Mouse (Mus musculus): ENCODE measurements at regions not wholly inside any gene's neighbourhood (a gene's known extent, or its start where the extent isn't known, plus 50 kb on each side); places are given as distances from the start of the nearest gene placed in this dataset.

DNA sequence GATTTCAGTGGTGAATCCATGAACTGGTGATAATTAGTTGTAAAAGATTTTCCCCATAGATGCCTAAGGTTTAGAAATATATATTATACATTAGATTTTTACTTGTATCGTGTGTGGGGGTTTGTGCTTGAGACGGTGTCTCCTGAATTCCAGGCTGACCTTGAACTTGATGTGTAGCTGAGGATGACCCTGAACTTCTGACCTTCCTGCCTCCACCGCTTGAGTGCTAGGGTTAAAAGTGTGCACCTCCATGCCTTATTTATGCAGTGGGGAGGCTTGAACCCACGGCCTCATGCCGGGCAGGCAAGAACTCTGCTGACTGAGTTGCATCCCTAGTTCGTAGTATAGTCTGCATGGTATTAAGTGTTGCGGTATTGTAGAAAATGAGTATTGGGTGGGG, 69.3 kb upstream of the Arid5b start:
- no peak overlapping the region for H3K4me3 ChIP-seq (ENCODE audit: low read length)
- no peak overlapping the region for H3K27ac ChIP-seq (ENCODE audit: low read depth, low read length)
- peaks cover 7% of the 10 kb centered on the region for H3K4me1 ChIP-seq (ENCODE audit: control insufficient read depth, insufficient read depth, low read length)
- no peaks in the 10 kb centered on the region for H3K27me3 ChIP-seq (ENCODE audit: control insufficient read depth, insufficient read depth, low read length)
- H3K36me3 ChIP-seq (ENCODE audit: control insufficient read depth, insufficient read depth, low read length) = no peaks in the 10 kb centered on the region
- no peak for ATAC-seq (ENCODE audit: low FRiP score, low TSS enrichment)
- H3K9me3 ChIP-seq (ENCODE audit: control insufficient read depth, low read length) = peaks cover 5% of the 10 kb centered on the region; the same call in 1 of the 2 replicates
- no peak overlapping the region for H3K9ac ChIP-seq (ENCODE audit: low read depth, low read length)
- WGBS = 82% methylated on average over 7 of the region's 7 CpGs
- H3K4me2 ChIP-seq (replicated peaks; ENCODE audit: low read depth, low read length) = no peak overlapping the region

DNA sequence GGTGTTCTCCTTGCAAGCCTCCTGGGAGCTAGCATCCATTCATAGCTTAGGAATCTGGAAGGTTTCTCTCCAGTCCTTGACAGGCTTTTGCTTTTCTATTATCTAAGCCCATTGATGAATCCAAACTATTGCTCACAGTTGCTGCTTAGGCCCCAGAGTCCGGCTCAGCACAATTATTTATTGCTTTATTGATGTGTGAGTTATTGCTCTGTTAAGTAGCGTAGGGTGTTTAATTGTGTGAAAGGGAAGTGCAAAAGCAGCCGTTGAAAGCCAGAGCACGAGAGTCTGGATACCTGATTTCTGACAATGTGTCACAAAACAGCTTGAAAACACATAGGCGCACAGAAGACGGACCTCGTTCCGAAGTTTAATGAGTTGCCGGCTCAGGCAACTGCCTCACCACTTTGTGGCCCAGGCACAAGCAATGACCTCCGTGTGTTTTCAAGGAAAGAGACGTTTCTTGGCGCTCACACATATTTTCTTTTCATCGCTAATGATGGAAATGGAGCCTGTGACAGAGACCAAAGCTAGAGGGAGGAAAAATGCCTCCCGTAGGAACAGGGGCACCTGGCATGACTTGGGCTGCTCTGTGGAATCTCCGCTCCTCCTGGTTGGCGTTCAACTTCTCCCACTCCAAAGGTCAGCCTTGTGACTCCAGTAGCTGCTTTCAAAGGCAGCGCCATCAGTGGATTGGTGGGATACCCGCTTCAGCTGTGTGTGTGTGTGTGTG, 66.6 kb upstream of the Arid5b start:
- ATAC-seq (ENCODE audit: low FRiP score, low TSS enrichment) = no peak
- no peaks in the 10 kb centered on the region for H3K27me3 ChIP-seq (ENCODE audit: control insufficient read depth, insufficient read depth, low read length)
- H3K36me3 ChIP-seq (ENCODE audit: control insufficient read depth, insufficient read depth, low read length) = no peaks in the 10 kb centered on the region
- no peak overlapping the region for H3K27ac ChIP-seq (ENCODE audit: low read depth, low read length)
- no peak overlapping the region for H3K9ac ChIP-seq (ENCODE audit: low read depth, low read length)
- H3K4me3 ChIP-seq (ENCODE audit: low read length) = no peak overlapping the region
- peaks cover 7% of the 10 kb centered on the region; the same call in 1 of the 2 replicates for H3K4me1 ChIP-seq (ENCODE audit: control insufficient read depth, insufficient read depth, low read length)
- 54% methylated on average over 18 of the region's 18 CpGs for WGBS
- H3K4me2 ChIP-seq (replicated peaks; ENCODE audit: low read depth, low read length) = no peak overlapping the region
- peaks cover 11% of the 10 kb centered on the region; the same call in 1 of the 2 replicates for H3K9me3 ChIP-seq (ENCODE audit: control insufficient read depth, low read length)

DNA sequence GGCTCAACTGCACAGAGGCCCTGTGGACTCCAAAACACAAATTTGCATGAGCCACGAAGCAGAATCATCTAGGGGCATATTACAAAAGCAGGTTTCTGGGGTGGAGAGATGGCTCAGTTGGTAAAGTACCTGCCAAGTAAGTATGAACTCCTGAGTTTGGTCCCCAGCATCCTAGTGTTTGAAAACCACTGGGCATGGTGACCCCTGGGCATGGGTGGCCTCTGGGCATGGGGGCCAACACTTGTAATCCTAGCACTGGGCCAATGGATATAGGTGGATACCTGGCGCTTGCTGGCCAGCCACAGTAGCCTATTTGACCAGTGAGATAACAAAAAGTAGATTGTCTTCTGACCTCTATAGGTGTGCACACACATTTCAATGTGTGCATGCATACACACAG, 65.7 kb upstream of the Arid5b start:
- Histone ChIP-seq H3K4me2 (replicated peaks; ENCODE audit: low read depth, low read length) (no peak overlapping the region), H3K9ac (ENCODE audit: low read depth, low read length) (no peak overlapping the region), H3K4me3 (ENCODE audit: low read length) (no peak overlapping the region), H3K4me1 (ENCODE audit: control insufficient read depth, insufficient read depth, low read length) (peaks cover 7% of the 10 kb centered on the region; the same call in 1 of the 2 replicates), H3K27ac (ENCODE audit: low read depth, low read length) (no peak overlapping the region), H3K9me3 (ENCODE audit: control insufficient read depth, low read length) (peaks cover 11% of the 10 kb centered on the region; the same call in 1 of the 2 replicates), H3K36me3 (ENCODE audit: control insufficient read depth, insufficient read depth, low read length) (no peaks in the 10 kb centered on the region), H3K27me3 (ENCODE audit: control insufficient read depth, insufficient read depth, low read length) (no peaks in the 10 kb centered on the region)
- WGBS = 91% methylated on average over 2 of the region's 2 CpGs
- ATAC-seq (ENCODE audit: low FRiP score, low TSS enrichment) = no peak

DNA sequence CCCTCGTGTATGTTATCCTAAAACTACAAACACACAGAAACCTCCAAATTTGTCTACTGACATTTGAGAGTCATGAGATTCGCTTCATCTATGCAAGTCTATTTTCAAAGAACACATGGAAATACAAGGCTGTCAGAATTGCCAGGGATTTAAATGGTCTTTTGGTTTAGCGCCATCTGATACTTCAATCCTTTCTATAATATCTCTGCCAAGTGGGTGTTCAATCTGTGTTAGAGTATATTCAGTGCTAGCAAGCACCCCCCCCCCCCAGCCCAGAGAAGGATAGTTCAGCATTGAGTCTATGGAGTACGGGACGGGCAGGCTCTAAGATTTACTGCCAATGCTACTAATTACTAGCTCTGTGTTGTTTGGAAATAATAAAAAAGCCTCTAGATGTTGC, 55.5 kb upstream of the Arid5b start:
- H3K27ac ChIP-seq (ENCODE audit: low read depth, low read length) = no peak overlapping the region
- 0 out of 2 replicates have a peak, but pooled peaks cover 4% of the 10 kb centered on the region for H3K9me3 ChIP-seq (ENCODE audit: control insufficient read depth, low read length)
- H3K4me1 ChIP-seq (ENCODE audit: control insufficient read depth, insufficient read depth, low read length) = no peaks in the 10 kb centered on the region
- no peak overlapping the region for H3K4me2 ChIP-seq (replicated peaks; ENCODE audit: low read depth, low read length)
- no peaks in the 10 kb centered on the region for H3K36me3 ChIP-seq (ENCODE audit: control insufficient read depth, insufficient read depth, low read length)
- no peaks in the 10 kb centered on the region for H3K27me3 ChIP-seq (ENCODE audit: control insufficient read depth, insufficient read depth, low read length)
- ATAC-seq (ENCODE audit: low FRiP score, low TSS enrichment) = no peak
- no peak overlapping the region for H3K4me3 ChIP-seq (ENCODE audit: low read length)
- H3K9ac ChIP-seq (ENCODE audit: low read depth, low read length) = no peak overlapping the region
- WGBS = 77% methylated on average over 5 of the region's 5 CpGs
